Mouse (Mus musculus) 3T3-L1 (cell line): ENCODE measurements around the gene Gm20388.

ENCODE experiments used
- DNase-seq: peaks from one replicate; pipeline ENCODE4 v3.0.0-alpha.2; 2015; ENCODE audit warnings: low read depth, low spot score

Gm20388 gene

DNA sequence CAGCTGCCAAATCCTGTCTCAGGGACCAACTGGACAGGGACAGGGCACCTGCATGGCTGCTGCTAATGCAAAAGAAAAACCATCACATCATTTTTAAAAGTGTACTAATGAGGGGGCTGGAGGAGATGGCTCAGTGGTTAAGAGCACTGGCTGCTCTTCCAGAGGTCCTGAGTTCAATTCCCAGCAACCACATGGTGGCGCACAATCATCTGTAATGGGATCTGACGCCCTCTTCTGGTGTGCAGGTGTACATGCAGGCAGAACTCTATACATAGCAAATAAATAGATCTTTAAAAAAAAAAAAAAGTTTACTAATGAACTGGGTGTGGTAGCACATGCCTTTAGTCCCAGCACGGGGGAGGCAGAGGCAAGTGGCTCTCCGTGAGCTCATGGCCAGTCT, 3398.1 kb downstream of the Gm20388 start:
- DNase-seq: no peak

DNA sequence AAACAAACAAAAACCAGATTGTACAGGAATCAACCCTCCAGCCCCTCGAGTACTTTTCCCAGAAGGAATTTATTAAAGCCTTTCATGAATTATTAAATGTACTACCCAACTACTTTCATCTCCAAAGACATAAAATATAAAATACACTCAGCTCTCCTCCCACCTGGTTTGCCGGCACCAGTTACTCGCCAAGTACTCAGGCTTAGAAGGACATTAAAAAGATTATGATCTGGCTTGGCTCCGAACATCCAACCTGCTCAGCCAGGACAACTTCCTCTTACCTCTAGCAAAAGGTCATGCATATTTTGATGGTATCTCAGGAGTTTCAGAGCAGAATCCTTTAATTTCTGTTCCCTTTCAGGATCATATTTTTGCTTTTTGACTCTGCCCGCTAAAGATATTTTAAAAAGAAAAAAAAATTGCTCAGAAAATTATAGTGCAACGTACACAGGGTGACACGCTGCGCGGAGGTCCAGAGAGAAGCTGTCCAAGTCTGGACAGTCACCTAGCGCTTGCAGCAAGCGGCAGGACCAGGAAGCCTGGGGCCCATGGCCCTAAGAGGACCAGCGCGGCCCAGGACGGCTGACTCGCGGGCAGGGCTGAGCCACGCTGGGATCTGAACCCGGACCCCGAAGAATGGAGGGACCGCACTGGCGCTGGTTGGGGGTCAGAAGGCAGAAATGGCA, 3407.3 kb downstream of the Gm20388 start:
- DNase-seq: no peak

DNA sequence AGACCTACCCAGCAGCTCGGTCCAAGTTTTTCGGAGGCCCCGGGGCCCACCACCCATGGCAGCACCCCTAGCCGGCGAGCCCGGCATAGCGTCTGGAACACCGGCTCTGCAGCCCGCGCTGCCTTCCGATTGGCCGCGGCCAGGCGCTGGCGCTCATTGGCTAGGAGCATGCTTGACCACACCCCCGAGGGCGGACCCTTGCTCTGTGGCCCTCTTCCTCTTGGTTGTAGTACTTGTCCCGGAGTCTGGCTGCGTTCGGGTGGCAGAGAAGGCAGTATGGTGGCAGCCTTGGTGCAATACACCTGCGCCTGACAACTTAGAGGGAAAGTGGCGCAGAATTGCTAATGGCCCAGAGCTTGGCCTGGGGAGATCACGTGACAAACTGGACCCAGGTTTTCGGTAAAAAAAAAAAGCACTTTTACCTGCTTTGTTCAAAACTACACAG, 3407.8 kb downstream of the Gm20388 start, which contains the start of gene Fanca:
Gene Fanca, minus strand, starts transcription at position 110 of the 445 bp plus-strand sequence.
- DNase-seq: peak; percentile 94

DNA sequence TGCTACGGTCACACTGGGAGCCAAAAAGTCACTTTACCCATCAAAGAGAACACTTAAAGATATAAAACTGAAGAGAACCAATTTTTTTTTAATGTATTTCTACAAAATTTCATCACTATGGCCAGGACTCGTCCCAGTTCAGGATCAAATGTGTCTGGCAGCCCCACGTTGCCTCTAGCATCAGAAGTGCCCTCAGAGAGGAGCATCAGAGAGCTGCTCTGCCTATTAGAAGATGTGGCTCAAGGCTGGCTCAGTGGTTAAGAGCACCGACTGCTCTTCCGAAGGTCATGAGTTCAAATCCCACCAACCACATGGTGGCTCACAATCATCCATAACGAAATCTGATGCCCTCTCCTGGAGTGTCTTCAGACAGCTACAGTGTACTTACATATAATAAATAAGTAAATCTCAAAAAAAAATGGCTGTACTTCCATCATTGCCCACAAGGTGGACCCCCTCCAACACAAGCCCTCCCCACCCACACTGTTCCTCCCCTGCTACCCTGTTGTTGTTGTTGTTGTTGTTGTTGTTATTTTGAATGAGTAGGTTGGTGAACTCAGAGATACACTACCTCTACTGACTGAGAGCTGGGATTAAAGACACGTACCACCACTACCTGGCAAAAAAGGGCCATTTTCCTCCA, 3409.0 kb downstream of the Gm20388 start:
- DNase-seq: peak; percentile 75

DNA sequence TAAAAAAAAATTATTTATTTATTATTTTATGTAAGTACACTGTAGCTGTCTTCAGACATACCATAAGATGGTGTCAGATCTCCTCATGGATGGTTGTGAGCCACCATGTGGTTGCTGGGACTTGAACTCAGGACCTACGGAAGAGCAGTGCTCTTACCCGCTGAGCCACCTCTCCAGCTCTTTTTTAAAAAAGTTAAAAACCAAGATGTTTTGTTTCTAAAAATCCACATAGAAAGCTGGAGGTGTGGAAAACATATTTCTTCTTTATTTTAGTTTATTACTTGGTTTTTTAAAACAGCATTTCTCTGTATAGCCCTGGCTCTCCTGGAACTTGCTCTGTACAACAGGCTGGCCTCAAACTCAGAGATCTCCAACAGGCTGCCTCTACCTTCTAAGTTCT, 3417.9 kb downstream of the Gm20388 start:
- DNase-seq: no peak

DNA sequence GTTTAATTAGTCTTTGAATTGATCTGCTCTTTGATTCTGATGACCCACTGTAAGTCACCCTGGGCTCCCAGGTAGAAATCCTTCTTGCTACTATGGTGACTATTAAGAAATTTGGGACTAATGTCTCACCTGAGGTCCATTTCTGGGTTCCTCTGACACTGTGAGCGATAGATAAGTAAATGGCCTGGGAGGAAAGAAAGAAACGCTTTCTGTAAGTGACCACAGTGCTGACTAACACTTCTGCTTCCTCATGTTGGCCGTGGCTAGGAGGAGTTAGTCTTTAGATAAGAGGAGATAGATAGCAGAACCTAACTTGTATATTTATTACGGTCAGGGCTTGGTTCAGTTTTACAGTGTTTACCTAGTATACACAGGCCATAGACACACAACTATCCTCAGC, 3418.7 kb downstream of the Gm20388 start:
- DNase-seq: no peak

DNA sequence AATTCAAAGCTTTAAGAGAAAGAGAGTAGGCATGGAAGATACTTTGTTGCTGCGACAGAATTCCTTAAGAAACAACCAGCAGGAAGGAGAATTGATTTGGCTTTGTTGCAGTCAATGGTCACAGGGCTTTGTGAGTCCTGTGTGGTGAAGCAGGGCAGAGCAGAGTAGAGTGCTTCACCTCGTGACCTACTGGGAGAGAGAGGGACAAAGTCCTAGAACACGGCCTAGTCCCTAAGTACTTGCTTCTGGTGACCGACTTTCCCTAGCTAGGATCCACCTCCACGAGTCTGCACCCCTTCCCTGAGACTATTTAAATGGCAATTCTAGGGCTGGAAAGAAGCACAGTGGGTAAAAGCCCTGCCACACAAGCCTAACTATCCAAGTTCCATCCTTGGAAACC, 3419.3 kb downstream of the Gm20388 start:
- DNase-seq: no peak

DNA sequence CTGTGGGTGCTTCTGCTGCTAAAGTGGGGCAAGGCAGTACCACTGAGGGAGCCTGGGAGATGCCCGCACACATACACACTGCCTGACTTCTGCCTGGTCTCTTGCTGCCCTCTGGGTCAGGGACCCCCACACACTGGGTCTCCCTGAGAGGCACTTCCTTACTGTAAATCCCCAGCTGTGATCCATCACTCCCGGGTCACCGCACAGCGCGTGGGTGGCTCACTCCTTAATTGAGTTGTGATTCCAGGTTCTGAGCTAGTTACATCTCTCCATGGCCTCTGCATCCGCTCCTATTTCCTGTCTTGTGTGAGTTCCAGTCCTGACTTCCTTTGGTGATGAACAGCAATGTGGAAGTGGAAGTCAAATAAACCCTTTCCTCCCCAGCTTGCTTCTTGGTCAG, 3420.1 kb downstream of the Gm20388 start:
- DNase-seq: peak; percentile 28

DNA sequence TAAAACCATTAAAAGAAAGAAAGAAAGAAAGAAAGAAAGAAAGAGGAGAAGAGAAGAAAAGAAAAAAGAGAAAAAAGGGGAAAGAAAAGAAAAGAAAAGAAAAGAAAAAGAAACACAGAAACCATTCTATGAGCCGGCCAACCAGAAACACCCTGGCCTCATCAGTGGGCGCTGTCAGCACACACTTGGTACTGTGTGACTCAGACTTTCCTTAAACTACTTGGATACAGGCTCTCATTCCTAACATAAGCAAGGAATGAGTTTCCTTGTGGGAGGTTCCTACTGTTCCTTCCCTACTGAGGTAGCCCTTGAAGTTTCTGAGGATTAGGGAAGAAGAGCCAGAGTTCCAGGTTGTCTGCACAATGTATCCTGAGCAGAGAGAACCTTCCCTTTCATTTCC, 3420.7 kb downstream of the Gm20388 start:
- DNase-seq: peak; percentile 94

DNA sequence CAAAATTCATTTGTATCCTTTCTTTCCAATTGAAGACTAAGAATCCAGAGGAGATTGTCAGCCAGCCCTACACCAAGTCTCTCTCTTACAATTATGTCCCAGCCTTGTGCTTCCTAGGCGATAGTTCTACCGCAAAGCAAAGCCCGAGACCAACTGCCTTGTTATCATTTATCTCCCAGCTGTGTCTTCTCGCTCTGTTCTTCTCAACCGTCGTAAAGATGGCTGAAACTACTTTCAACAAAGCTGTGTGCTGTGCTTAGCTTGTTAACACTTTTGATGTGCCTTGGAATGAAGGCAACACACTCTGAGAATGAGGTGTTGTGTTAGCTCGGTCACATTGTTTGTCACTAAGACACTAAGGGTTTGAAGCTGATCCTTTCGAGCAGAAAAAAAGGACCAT, 3421.2 kb downstream of the Gm20388 start:
- no peak for DNase-seq

DNA sequence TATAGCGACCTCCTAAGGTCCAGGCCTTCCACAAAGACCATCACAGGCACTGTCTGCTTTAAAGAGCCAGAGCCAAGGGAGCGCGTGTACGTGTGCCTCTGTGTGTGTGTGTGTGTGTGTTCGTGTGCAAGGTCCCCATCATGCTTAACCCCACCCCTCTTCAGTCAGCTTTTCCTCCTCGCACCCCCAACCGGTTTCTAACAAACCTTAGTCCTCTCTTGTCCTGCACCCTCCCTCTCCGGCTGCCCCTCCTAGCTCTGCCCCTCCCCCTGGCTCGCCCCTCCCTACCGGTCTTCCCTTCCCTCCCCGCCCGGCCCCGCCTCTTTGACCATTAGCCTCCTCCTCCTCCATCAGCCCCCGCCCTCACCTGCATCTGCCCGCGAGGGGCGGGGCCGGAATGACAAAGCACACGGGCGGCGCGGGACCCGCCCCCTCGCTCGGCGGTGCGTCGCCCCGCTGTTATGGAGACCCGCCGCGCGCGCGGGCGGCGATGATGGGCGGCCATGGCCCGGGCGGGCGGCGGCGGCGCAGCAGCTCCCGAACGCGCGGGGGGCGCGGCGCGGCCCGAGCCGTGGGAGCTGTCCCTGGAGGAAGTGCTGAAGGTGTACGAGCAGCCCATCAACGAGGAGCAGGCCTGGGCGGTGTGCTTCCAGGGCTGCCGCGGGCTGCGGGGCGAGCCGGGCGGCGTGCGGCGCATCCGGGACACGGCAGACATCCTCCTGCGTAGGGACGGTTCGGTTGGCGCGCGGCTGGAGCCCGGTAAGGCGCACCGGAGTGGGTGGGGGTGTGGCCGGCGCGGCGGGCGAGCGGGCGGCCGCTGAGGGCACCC, 3421.8 kb downstream of the Gm20388 start, which contains the start of gene Spire2:
Gene Spire2, plus strand, starts transcription at position 452 of the 829 bp plus-strand sequence.
- DNase-seq: peak; percentile 86

DNA sequence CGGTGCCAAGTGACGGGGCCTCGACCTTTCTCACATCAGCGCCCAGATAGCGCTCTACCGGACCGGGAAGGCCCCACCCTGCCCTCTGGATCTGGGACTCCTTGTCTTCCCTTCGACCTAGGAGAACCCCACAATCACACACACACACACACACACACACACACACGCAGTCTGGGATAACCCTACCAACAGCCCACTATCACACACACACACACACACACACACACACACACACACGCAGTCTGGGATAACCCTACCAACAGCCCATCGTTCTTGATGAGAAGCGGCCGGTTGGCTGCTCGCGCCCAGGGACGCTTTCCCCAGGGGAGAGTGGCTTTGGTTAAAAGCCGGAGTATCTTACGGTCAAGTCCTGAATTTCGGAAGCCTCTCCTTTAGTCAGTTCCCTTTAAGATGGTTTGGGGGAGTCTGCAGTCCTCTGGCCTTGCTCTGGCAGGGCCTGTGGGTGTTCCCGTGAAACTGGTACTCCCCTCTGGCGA, 3422.5 kb downstream of the Gm20388 start:
- DNase-seq: no peak

DNA sequence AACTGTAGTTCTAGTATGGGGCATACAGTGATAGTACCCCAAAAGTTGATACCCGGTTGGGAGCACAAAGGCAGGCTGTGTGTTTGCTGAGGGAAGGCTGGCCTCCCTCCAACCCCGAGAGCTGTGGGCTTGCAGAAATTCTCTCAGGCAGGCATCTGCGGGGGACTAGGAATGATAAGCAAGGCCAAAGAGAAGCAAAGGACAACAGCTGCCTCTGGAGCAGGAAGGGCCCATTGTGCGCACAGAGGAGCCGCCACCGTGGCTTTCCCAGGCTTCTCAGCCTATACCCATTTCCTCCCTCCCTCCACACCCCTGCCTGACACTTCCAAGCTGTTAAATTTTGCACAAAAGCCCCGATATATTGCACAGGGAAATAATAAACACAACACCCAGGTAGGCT, 3423.2 kb downstream of the Gm20388 start:
- no peak for DNase-seq

DNA sequence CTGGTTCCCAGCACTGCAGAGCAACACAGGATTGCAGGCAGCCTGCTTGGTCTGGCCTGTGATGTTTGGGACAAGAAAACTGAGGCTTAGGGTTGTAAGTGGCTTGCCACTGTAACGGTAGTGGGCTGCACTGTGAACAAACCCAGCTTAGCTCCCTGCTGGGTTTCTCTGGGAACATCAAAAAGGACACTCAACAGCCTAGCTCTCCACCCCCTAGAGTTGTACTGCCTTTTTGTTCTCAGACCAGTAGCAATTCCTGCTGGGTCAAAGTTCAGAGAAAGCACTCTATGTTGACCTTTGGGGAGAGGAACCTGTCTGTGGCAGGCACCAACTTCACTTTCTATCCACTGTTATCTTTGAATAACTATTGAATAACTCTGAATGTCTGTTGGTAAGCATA, 3423.8 kb downstream of the Gm20388 start:
- DNase-seq: no peak

DNA sequence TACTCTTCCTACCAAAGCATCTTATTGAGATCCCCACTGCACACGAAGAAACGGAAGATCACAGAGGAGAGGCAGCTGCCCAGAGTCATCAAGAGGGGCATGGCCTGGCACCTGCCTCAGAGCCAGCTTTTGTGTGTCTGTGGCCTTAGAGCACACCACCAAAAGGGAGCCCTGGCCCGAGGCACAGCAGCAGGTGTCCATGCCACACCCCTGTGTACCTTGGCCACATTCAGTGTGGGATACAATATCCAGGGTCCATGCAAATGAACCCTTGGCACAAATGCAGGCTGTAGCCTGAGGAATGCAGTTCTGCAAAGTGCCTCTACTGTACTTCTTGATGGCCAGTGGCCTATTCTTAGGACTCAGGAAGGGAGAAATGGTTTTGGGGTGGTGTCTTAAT, 3426.8 kb downstream of the Gm20388 start:
- DNase-seq: no peak

DNA sequence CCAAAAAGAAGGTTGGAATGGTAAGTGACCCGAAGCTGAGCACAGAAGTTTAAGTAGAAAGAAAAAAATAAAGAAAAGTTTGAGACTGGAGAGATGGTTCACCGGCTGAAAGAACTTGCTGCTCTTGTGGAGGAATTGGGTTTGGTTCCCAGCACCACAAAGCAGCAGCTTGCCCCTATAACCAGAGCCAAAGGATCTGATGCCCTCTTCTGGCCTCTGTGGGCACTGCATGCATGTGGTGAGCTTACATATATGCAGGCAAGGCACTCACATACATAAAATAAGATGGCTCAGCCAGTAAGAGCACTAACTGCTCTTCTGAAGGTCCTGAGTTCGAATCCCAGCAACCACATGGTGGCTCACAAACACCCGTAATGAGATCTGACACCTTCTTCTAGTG, 3429.4 kb downstream of the Gm20388 start:
- no peak for DNase-seq

DNA sequence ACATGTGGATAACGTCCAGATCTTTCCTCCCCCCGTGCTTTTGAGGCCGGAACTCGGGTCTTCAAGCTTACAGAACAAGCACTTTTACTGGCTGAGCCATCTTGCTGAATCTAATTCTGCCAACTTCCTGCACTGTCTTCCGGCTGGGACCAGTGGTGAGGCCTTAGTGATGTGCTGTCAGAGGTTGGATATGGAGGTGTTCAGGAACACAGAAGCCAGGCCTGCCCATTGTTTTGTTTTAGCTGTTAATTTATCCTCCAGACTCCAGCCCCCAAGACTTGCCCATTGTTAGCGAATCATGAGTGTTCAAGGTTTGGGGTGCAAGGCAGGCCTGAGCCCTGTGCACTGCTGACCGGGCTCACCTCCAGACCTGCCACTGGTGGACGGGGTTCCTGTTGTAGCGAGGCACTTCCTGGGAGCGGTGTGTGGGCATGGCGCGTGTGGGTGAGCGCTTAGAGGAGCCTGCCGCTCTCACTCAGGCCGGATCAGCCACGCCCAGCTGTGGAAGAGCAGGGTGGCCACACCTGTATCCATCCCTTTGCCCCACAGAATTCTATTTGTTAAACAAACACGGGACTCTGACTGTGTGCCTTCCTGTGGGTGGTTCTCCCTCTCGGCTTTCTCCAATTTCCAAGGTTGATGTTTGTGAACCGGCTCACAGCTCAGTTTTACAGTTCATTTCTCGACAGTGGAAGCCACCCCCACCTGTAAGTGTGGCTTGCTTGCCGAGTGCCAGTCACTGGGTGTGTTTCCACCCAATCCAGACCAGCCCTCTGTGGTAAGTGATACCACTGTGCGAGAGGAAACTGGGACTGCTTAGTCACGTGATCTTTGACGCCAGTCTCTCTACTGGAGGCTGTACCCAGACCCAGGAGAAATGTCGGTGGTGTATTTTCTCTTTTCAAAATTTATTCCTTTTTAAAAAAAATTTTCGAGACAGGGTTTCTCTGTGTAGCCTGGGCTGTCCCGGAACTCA, 3430.7 kb downstream of the Gm20388 start:
- DNase-seq: no peak

DNA sequence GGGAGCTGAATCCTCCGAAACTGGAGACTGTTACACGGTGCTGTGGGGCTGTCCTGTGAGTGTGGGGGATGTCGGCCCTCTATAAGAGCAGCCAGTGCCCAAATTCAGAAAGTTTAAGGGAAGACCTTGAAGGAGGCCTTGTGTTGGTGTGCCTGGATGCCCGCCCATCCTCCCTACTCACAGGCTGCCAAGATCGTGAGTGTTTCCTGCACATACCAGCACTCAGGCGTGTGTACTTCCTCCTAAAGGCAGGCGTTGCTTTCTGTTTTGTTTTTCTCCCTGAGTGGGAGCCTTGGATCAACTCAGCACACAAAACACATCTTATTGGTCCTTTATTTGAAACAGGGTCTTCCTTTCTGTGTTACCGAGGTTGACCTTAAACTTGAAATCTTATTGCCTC, 3431.6 kb downstream of the Gm20388 start:
- no peak for DNase-seq

DNA sequence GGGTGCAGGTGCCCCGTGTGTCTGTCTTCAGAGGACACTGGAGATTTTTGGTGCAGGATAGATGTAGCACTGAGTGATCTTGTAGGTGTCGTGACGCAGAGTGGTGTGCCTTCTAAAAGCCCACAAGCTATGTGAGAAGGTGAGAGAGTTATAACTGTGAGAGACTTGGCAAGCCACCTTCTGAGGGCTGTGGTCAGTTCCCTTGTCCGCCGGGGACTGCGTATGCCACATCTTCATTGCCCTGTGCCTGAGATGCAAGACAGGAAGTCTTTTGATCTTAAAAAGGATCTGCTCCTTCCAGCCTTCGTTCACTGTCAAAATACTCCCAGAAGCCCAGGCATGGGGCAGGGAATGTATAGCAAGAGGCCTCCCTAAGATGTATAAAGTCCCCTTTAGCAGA, 3432.3 kb downstream of the Gm20388 start:
- DNase-seq: no peak

DNA sequence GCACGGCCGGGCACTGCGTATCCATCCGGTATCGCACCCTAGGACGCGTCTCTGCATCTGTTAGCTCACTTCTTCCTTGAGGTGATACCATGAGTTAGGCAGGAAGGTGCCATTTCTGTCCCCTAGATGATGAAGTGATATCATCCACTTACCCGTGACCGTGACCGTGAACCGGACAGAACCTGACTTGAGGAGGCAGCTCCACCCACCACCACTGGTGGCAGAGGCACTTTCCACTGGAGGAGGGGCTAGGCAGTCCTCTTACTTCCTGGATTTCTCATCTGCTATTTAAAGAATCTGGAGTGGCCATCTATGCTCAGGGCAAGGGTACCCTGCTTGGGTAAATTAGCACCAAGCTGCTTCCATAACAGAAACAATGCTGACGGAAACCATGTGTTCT, 3432.8 kb downstream of the Gm20388 start:
- no peak for DNase-seq

DNA sequence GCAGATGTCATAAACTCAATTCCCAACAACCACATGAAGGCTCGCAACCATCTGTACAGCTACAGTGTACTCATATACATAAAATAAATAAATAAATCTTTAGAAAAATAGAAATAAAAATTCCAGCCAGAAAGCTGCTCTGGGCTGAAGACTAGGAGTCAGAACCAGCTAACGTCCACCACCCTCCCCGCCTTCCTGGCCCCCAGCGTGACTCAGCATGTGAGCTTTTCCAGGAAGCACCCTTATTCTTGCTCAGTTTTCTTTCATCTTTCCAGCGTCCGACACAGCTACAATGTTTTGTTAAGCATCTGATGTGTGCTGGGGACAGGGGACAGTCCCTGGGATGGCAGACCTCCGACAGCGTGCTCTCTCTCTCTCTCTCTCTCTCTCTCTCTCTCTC, 3434.5 kb downstream of the Gm20388 start:
- DNase-seq: peak; percentile 48
